Mouse (Mus musculus) myocyte (in vitro differentiated cells): ENCODE measurements around the gene Prr15l.

Experiments used
- CEBPB ChIP-seq: IDR thresholded peaks from 2 replicates; pipeline ENCODE4 v1.6.1; 2011; ENCODE audit warnings: mild to moderate bottlenecking, moderate library complexity; ENCODE audit not compliant: poor library complexity, insufficient read depth, severe bottlenecking
- E2F4 ChIP-seq: IDR thresholded peaks from one replicate; pipeline ENCODE4 v1.6.1; 2011; ENCODE audit warnings: mild to moderate bottlenecking, control low read depth, moderate library complexity; ENCODE audit not compliant: insufficient read depth
- POLR2A ChIP-seq: IDR thresholded peaks from one replicate; pipeline ENCODE4 v1.6.1; 2011; ENCODE audit warnings: low read depth, mild to moderate bottlenecking, control low read depth, moderate library complexity; ENCODE audit not compliant: insufficient read length
- POLR2AphosphoS2 ChIP-seq: IDR thresholded peaks from one replicate; pipeline ENCODE4 v1.6.1; 2011; ENCODE audit warnings: low read depth, control low read depth; ENCODE audit not compliant: insufficient read length
- USF1 ChIP-seq: IDR thresholded peaks from one replicate; pipeline ENCODE4 v1.6.1; 2011; ENCODE audit warnings: low read depth, mild to moderate bottlenecking, control low read depth, moderate library complexity

DNA sequence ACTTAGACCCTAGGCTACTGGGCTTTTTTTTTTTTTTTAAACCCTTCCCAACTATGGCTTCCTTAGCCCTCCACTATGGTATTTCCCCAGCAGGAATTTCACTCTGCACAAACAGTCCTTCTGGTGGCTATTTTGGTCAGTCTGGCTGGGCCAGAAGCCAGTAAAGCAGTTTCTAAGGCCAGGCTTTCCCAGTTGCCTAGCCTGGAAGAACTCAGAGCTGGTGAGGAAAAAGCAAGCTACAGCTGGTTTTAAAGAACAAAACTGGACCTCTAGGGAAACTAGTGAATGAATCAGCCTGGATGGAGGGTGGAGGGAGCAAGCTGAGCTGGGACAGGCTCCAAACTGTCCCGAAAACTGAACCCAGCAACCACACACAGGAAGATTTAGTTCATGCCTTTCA, 41.8 kb downstream of the Prr15l start:
- TF ChIP-seq CEBPB (no peak), POLR2A (no peak), E2F4 (no peak), USF1 (no peak), POLR2AphosphoS2 (no peak)
